Mouse (Mus musculus) intestine, embryonic 14.5 days (tissue): ENCODE data around the gene H2-Q7. TPM values are rescaled to one million over a fixed set of nuclear protein-coding genes. Genes with fewer than 3 reads are reported as not detected.
"Not testable (repeated sequence)": the region's sequence is repeated elsewhere in the genome, so short reads cannot be mapped to it uniquely, and the experiment has no call there.

Experiments used
- ATAC-seq: fragments of 200-750 bp; cut with Nextera tagmentation; replicated peaks from 2 replicates; pipeline ENCODE4 v1.8.0; 2017; ENCODE audit warnings: low read depth, moderate number of reproducible peaks, moderate TSS enrichment, moderate library complexity; ENCODE audit not compliant: low FRiP score, low TSS enrichment
- DNase-seq: peaks from one replicate; pipeline ENCODE4 v3.0.0-alpha.2; 2018; ENCODE audit warnings: low spot score
- H3K27ac ChIP-seq: fragments of 300-500 bp; sonication (generic); 2 replicates; pipeline ENCODE4 v1.5.1; 2014; ENCODE audit warnings: low read depth, mild to moderate bottlenecking, control low read depth
- H3K27me3 ChIP-seq: fragments of 300-500 bp; sonication (generic); replicated peaks from 2 replicates; pipeline ENCODE4 v1.6.1; 2014; ENCODE audit warnings: low read length, control low read depth; ENCODE audit not compliant: control insufficient read depth, insufficient read depth
- H3K36me3 ChIP-seq: fragments of 300-500 bp; sonication (generic); 2 replicates; pipeline ENCODE4 v1.6.1; 2014; ENCODE audit warnings: low read length, control low read depth; ENCODE audit not compliant: control insufficient read depth, insufficient read depth
- H3K4me1 ChIP-seq: fragments of 300-500 bp; sonication (generic); replicated peaks from 2 replicates; pipeline ENCODE4 v1.6.1; 2014; ENCODE audit warnings: low read length, control low read depth, mixed read lengths; ENCODE audit not compliant: control insufficient read depth, insufficient read depth
- H3K4me2 ChIP-seq: fragments of 300-500 bp; sonication (generic); 2 replicates; pipeline ENCODE4 v1.6.1; 2014; ENCODE audit warnings: low read length
- H3K4me3 ChIP-seq: fragments of 300-500 bp; sonication (generic); 2 replicates; pipeline ENCODE4 v1.5.1; 2014; ENCODE audit warnings: low read depth, low read length, control low read depth, mixed read lengths
- H3K9ac ChIP-seq: fragments of 300-500 bp; sonication (generic); 2 replicates; pipeline ENCODE4 v1.6.1; 2014; ENCODE audit warnings: mild to moderate bottlenecking, low read length
- H3K9me3 ChIP-seq: fragments of 300-500 bp; sonication (generic); 2 replicates; pipeline ENCODE4 v1.6.1; 2016; ENCODE audit warnings: low read length, control low read depth; ENCODE audit not compliant: control insufficient read depth
- WGBS: fragments of 180-500 bp; shearing (Covaris S2); extraction: QIAGEN DNeasy Blood & Tissue Kit; methylation state at CpG from one replicate; pipeline ENCODE4 v1.1.7; 2014; 5-methylcytosine and 5-hydroxymethylcytosine counted together
- polyA plus RNA-seq: library from polyadenylated mRNA; unstranded; fragments of >200 nt; fragmentation: Nextera tagmentation; extraction: Ambion mirVana; gene quantifications from 2 replicates; pipeline ENCODE4 v1.2.1, GENCODE M21; 2014

H2-Q7 gene
- 8.1 and 9.0 TPM in 2 replicates for polyA plus RNA-seq

DNA sequence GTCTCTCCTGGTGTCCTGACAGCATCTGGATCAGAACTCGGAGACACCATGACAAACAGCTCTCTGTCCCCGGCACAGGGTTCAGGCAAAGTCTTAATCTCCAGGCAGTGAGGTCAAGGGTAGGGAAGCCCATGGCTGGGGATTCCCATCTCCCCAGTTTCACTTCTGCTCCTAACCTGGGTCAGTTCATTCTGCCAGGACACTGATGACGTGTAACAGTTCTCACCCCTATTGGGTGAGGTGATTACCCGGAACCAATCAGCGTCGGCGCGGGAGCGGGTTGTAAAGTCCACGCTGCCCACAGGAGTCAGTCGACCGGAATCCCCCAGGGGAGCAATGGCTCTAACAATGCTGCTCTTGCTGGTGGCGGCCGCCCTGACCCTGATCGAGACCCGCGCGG, at the start of gene H2-Q7:
H2-Q7 (plus strand) TSS at position 271 of the 400 bp plus-strand sequence.
- 3% methylated on average over 18 of the region's 18 CpGs for WGBS
- ATAC-seq (peak; percentile 88), DNase-seq (peak; percentile 90)
- not testable (repeated sequence) for H3K36me3 ChIP-seq, H3K9me3 ChIP-seq, H3K4me1 ChIP-seq, H3K27ac ChIP-seq
- peak within 1 kb of the TSS; percentile 35 for H3K4me3 ChIP-seq
- peak within 1 kb of the TSS; percentile 89 for H3K4me2 ChIP-seq
- H3K27me3 ChIP-seq = peaks cover 11% of the 10 kb centered on the region; the same call in 1 of the 2 replicates
- peak within 1 kb of the TSS; percentile 47 for H3K9ac ChIP-seq

DNA sequence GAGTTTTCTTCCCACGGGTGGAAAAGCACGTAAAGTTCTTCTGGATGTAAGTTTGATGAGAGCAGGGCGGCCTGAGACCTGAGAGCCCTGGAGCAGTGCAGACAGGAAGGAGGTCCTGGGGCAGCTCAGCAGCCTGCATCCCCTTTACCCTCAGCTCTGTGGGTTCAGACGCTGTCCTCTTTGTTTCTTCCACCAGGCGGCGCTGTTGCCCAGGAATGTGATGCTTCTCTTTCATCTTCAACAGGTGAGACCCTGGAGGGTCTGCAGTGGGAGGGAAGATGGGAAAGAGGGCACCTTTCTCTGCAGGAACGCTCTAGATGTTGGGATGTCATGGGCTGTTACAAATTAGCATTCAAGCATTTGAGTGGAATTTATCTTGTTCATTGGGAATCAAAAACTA, 49.2 kb upstream of the H2-Q7 start:
- WGBS = 9% methylated on average over 7 of the region's 7 CpGs
- H3K9ac ChIP-seq, ATAC-seq, H3K27ac ChIP-seq, H3K4me1 ChIP-seq, H3K9me3 ChIP-seq, H3K4me3 ChIP-seq, H3K36me3 ChIP-seq, H3K4me2 ChIP-seq, H3K27me3 ChIP-seq: not testable (repeated sequence)
- peak; percentile 69 for DNase-seq

DNA sequence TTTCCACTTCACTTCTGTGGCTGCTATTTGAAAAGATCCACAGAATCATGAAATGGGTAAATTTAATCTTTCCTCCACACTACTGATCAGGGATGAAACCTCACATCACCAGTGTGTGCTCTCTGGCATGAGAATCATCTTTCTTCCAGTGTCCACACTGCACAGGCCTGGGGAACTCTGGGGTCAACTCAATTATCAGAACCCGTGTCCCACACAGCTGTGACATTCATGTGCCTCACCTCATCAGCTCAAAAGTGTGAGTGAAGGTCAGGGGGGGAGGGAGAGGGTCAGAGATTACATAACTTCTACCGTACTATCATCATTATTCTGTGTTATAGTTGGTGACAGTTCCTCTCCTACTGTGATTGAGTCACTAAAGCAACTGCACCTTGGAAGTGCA, 46.3 kb upstream of the H2-Q7 start:
- ATAC-seq, DNase-seq, H3K36me3 ChIP-seq: not testable (repeated sequence)

DNA sequence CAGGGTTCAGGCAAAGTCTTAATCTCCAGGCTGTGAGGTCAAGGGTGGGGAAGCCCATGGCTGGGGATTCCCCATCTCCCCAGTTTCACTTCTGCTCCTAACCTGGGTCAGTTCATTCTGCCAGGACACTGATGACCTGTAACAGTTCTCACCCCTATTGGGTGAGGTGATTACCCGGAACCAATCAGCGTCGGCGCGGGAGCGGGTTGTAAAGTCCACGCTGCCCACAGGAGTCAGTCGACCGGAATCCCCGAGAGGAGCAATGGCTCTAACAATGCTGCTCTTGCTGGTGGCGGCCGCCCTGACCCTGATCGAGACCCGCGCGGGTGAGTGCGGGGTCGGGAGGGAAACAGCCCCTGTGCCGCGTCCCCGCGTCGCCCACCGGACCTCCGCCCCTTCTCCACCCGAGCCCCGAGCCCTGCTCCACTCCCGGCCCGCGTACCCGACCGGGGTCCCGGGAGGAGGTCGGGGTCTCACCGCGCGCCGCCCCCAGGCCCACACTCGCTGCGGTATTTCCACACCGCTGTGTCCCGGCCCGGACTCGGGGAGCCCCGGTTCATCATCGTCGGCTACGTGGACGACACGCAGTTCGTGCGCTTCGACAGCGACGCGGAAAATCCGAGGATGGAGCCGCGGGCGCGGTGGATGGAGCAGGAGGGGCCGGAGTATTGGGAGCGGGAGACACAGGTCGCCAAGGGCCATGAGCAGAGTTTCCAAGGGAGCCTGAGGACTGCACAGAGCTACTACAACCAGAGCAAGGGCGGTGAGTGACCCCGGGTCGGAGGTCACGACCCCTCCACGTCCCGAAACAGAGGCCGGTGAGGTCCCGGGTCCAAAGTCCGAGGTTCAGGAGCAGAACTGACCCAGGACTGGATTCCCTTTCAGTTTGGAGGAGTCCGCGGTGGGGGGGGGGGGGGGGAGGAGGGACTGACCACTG, 44.8 kb upstream of the H2-Q7 start:
- WGBS = 2% methylated on average over 52 of the region's 75 CpGs
- H3K4me1 ChIP-seq, DNase-seq, H3K9ac ChIP-seq, H3K36me3 ChIP-seq, H3K27me3 ChIP-seq, H3K27ac ChIP-seq, H3K9me3 ChIP-seq: not testable (repeated sequence)
- H3K4me2 ChIP-seq = peak overlapping the region; percentile 38
- ATAC-seq = peak; percentile 83
- peak overlapping the region; percentile 16 for H3K4me3 ChIP-seq

More for the DNA sequence above, 46.3 kb upstream of the H2-Q7 start:
- not testable (repeated sequence) for H3K27me3 ChIP-seq, H3K9ac ChIP-seq, H3K4me2 ChIP-seq, H3K9me3 ChIP-seq, H3K4me3 ChIP-seq, H3K4me1 ChIP-seq, H3K27ac ChIP-seq
- 74% methylated on average over 2 of the region's 2 CpGs for WGBS

DNA sequence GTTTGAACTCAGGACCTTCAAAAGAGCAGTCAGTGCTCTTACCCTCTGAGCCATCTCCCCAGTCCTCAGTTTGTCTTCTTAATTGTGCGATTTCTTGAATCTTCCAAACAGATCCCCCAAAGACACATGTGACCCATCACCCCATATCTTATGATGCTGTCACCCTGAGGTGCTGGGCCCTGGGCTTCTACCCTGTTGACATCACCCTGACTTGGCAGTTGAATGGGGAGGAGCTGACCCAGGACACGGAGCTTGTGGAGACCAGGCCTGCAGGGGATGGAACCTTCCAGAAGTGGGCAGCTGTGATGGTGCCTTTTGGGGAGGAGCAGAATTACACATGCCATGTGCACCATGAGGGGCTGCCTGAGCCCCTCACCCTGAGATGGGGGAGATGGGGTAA, 42.0 kb upstream of the H2-Q7 start:
- not testable (repeated sequence) for H3K27me3 ChIP-seq, H3K9me3 ChIP-seq, H3K4me2 ChIP-seq, H3K9ac ChIP-seq, DNase-seq, ATAC-seq, H3K27ac ChIP-seq, H3K36me3 ChIP-seq, H3K4me1 ChIP-seq, H3K4me3 ChIP-seq
- 87% methylated on average over 2 of the region's 2 CpGs for WGBS

DNA sequence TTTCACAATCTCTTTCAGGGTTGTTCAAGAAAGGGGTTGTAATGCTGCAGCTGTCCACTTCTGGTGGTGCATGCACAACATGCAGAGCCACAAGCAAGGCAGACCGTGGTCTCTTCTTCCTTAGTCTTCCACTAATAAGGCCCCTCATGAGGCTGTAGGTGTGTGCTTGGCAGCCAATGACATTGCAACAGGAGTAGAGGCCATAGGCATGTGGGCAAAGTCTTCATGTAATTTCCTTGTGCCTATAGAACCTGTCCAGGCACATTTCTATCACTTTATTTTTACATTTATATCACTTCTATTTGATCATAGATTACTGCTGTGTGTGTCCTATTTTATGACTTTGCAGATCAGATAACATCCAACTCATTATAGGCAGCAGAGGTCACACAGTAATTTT, 25.9 kb upstream of the H2-Q7 start:
- H3K9me3 ChIP-seq, DNase-seq, H3K27me3 ChIP-seq, H3K4me1 ChIP-seq, H3K27ac ChIP-seq, H3K9ac ChIP-seq, H3K4me2 ChIP-seq, H3K36me3 ChIP-seq, ATAC-seq, H3K4me3 ChIP-seq: not testable (repeated sequence)
- no CpG with 5 or more reads among the region's 1 CpGs for WGBS

DNA sequence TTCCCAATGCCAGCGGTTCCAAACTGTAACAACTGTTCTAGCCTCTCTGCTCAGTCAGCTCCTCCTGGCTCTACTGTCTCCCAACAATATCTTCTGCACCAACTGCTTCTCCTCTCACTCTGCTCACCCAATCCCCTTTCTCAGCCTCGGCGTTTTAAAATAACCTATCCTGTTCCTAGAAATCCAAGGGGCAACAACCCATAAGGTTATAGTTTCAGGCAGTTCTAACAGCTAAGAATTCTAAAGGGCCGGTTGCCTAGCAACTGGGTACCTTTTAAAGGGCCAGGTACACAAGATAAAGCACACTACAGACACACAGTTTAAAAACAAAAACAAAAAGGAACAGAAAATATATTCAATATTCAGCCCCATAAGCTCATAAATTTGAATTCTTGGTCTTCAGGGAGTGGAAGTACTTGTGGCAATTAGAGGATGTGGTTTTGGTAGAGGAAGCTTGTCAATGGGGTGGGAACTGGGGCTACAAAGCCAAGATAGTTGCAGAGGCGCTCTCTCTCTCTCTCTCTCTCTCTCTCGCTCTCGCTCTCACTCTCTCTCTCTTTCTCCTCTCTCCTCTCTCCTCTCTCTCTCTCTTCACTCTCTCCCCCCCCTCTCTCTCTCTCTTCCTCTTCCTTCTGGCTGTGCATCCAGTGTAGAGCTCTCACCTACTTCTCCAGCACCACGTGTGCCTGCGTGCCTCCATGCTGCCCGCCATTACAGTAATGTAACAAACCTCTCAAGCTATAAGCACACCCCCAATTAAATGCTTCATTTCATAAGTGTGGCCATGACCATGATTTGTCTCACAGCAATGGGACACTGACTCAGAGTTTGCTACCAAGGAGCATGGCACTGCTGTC, 23.5 kb upstream of the H2-Q7 start:
- H3K4me1 ChIP-seq, H3K27ac ChIP-seq, H3K9me3 ChIP-seq, H3K4me3 ChIP-seq, H3K36me3 ChIP-seq, H3K27me3 ChIP-seq, H3K4me2 ChIP-seq, H3K9ac ChIP-seq, ATAC-seq, DNase-seq: not testable (repeated sequence)
- WGBS = 43% methylated on average over 3 of the region's 10 CpGs

DNA sequence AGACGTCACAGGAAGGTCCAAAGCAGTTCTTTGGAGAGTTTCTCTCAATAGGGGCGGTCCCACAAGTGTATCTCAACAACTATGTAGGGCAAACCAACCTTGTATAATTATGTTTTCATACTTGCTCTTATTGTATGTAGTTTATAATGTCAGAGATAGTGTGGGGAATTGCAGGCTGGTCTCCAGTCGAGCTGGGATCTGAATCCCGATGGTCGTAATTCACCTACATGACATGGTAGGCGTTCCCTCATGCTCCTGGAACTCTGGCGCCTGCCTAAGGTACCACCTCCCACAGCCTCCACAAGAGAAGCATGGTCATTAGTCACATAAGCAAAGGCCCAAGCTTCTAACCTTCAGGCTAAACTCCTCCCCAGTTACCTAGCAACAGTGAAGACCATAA, 20.2 kb upstream of the H2-Q7 start:
- ATAC-seq (no peak), DNase-seq (peak; percentile 52)
- no peaks in the 10 kb centered on the region for H3K4me1 ChIP-seq
- H3K27me3 ChIP-seq = no peaks in the 10 kb centered on the region; the same call in 1 of the 2 replicates
- 0 out of 2 replicates have a peak, but pooled peaks cover 2% of the 10 kb centered on the region for H3K9me3 ChIP-seq
- no peaks in the 10 kb centered on the region for H3K36me3 ChIP-seq
- H3K4me2 ChIP-seq = no peak overlapping the region
- no peak overlapping the region for H3K4me3 ChIP-seq
- no peak overlapping the region for H3K27ac ChIP-seq
- no peak overlapping the region for H3K9ac ChIP-seq
- WGBS = 59% methylated on average over 7 of the region's 7 CpGs
